Mouse (Mus musculus) heart, embryonic 12.5 days (tissue): Measurements from ENCODE around the gene Nusap1. TPM values are rescaled to one million over a fixed set of nuclear protein-coding genes. Genes with fewer than 3 reads are reported as not detected.
"Not testable (repeated sequence)": the region's sequence is repeated elsewhere in the genome, so short reads cannot be mapped to it uniquely, and the experiment has no call there.

Experiments
- ATAC-seq: fragments of 200-750 bp; cut with Nextera tagmentation; 2 replicates; pipeline ENCODE4 v1.8.0; 2017; ENCODE audit warnings: moderate TSS enrichment, moderate library complexity; ENCODE audit not compliant: insufficient number of reproducible peaks, low FRiP score
- H3K27ac ChIP-seq: fragments of 300-500 bp; sonication (generic); 2 replicates; pipeline ENCODE4 v1.5.1; 2016; ENCODE audit warnings: mild to moderate bottlenecking, moderate library complexity; ENCODE audit not compliant: poor library complexity, severe bottlenecking
- H3K27me3 ChIP-seq: fragments of 300-500 bp; sonication (generic); replicated peaks from 2 replicates; pipeline ENCODE4 v1.6.1; 2016; ENCODE audit warnings: mild to moderate bottlenecking, moderate library complexity
- H3K36me3 ChIP-seq: fragments of 300-500 bp; sonication (generic); 2 replicates; pipeline ENCODE4 v1.6.1; 2016; ENCODE audit warnings: mild to moderate bottlenecking, moderate library complexity
- H3K4me1 ChIP-seq: fragments of 300-500 bp; sonication (generic); replicated peaks from 2 replicates; pipeline ENCODE4 v1.6.1; 2016; ENCODE audit warnings: mild to moderate bottlenecking
- H3K4me2 ChIP-seq: fragments of 300-500 bp; sonication (generic); 2 replicates; pipeline ENCODE4 v1.6.1; 2016; ENCODE audit warnings: mild to moderate bottlenecking, moderate library complexity
- H3K4me3 ChIP-seq: fragments of 300-500 bp; sonication (generic); 2 replicates; pipeline ENCODE4 v1.5.1; 2016; ENCODE audit warnings: mild to moderate bottlenecking
- H3K9ac ChIP-seq: fragments of 300-500 bp; sonication (generic); 2 replicates; pipeline ENCODE4 v1.6.1; 2016; ENCODE audit warnings: mild to moderate bottlenecking, moderate library complexity
- H3K9me3 ChIP-seq: fragments of 300-500 bp; sonication (generic); replicated peaks from 2 replicates; pipeline ENCODE4 v1.6.1; 2016; ENCODE audit warnings: mild to moderate bottlenecking, moderate library complexity
- WGBS: fragments of 180-500 bp; shearing (Covaris S2); methylation state at CpG from one replicate; pipeline ENCODE4 v1.1.7; 2016; 5-methylcytosine and 5-hydroxymethylcytosine counted together
- polyA plus RNA-seq: library from polyadenylated mRNA; unstranded; fragments of >200 nt; fragmentation: Nextera tagmentation; extraction: Ambion mirVana; gene quantifications from 2 replicates; pipeline ENCODE4 v1.2.1, GENCODE M21; 2016

Nusap1 gene
- polyA plus RNA-seq, 1 experiment from 2014 or later: 51.6 TPM

DNA sequence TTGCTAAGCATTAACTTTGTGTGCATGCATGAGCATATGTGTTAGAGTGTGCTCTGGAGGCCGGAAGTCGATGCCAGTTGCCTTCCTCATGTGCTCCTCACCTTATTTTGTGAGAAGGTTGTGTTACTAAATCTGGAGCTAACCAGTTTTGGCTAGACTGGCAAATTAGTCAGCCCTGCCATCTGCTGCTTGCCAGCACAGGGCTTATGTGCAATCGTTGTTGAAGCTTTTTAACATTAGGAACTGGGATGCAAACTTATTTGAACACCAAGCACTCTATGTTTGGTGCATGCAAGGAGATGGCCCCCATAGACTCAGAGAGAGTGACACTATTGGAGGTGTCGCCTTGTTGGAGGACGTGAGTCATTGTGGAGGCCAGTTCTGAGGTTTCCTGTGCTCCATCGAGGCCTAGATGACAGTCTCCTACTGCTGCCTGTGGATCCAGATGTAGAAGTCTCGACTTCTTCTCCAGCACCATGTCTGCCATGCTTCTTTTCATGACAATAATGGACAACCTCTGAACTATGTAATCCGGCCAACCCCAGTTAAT, 21.2 kb upstream of the Nusap1 start:
- Histone ChIP-seq H3K4me1 (peaks cover 27% of the 10 kb centered on the region), H3K9ac (no peak overlapping the region)

DNA sequence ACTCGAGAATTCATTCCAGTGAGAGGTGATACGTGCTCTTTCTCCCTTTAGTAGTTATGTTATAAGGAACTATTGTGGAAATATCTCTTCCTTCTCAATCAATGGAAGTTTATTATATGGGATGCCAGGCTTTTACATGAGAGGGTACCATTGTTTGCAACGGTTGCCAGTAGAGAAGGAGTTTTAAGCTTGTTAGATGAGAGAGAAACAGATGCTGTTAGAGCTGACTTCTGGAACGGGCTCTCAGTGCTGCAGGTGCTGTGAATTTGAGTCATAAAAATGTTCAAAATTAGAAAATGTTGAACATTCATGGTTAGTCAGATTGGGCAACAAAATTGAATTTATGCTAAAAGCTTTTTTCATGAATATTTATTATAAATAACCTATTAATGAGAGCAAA, 17.1 kb upstream of the Nusap1 start:
- Histone ChIP-seq H3K4me3 (no peak overlapping the region), H3K4me1 (peaks cover 35% of the 10 kb centered on the region), H3K9me3 (no peaks in the 10 kb centered on the region), H3K4me2 (no peak overlapping the region), H3K36me3 (peaks cover 71% of the 10 kb centered on the region), H3K27ac (no peak overlapping the region), H3K27me3 (no peaks in the 10 kb centered on the region), H3K9ac (no peak overlapping the region)
- no peak for ATAC-seq
- WGBS: 90% methylated on average over 4 of the region's 4 CpGs

More for the DNA sequence above, 21.2 kb upstream of the Nusap1 start:
- H3K36me3 ChIP-seq: peaks cover 42% of the 10 kb centered on the region
- ATAC-seq: no peak
- H3K9me3 ChIP-seq: no peaks in the 10 kb centered on the region
- H3K4me2 ChIP-seq: no peak overlapping the region
- no peak overlapping the region for H3K27ac ChIP-seq
- 78% methylated on average over 8 of the region's 8 CpGs for WGBS
- H3K27me3 ChIP-seq: no peaks in the 10 kb centered on the region
- H3K4me3 ChIP-seq: no peak overlapping the region

DNA sequence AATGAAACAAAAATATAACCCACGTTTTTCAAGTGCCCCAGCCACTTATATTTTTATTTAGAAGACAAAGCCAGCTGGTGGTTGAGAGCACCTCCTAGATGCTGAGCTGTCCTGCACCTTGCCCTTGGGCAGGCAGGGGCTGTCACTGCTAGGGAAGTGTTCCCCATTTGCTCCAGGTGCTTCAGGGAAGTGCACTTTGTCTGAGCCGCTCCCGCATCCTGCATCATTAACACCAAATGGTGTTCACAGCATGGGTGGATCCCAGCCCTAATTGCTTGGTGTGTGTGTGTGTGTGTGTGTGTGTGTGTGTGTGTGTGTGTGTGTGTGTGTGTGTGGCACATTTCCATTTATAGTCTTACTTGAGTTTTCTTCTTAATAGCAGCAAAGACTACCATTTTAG, 16.5 kb upstream of the Nusap1 start:
- Histone ChIP-seq H3K4me2 (0 out of 2 replicates have a peak overlapping the region, but pooled peaks have one; percentile 0), H3K36me3 (peaks cover 73% of the 10 kb centered on the region), H3K4me1 (peaks cover 31% of the 10 kb centered on the region)
- not testable (repeated sequence) for H3K4me3 ChIP-seq, H3K9ac ChIP-seq, H3K9me3 ChIP-seq, ATAC-seq, H3K27ac ChIP-seq, H3K27me3 ChIP-seq
- WGBS: 51% methylated on average over 3 of the region's 3 CpGs

GRCm38 (mm10) chr2:119602488-119602887, 15.6 kb upstream of the Nusap1 start:
- Histone ChIP-seq H3K4me3 (no peak overlapping the region), H3K36me3 (peaks cover 70% of the 10 kb centered on the region), H3K4me1 (peaks cover 24% of the 10 kb centered on the region), H3K4me2 (no peak overlapping the region), H3K27ac (peak overlapping the region; percentile 75), H3K27me3 (no peaks in the 10 kb centered on the region), H3K9me3 (no peaks in the 10 kb centered on the region), H3K9ac (0 out of 2 replicates have a peak overlapping the region, but pooled peaks have one; percentile 43)
- no peak for ATAC-seq
- WGBS: 59% methylated on average over 1 of the region's 1 CpGs

DNA sequence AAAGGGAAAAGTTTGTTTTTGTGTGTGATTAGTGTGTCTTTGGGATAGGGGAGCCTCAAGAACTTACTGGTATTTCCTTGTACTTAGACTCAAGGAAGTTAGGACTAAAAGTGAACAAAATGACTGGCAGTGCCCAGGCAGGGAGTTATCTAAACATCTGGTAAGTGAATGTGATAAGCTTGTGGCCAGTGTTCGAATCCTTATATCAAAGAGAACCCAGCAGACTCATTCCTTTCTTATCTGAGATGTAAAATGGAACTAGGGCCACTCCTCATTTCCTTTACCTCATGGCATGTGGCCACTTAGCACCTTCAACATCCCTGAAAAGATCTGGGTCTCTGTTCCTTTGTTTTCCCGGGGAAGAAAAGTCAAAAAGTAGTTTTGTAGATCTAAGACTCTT, 14.2 kb upstream of the Nusap1 start:
- no peaks in the 10 kb centered on the region for H3K9me3 ChIP-seq
- WGBS: 9% methylated on average over 2 of the region's 2 CpGs

DNA sequence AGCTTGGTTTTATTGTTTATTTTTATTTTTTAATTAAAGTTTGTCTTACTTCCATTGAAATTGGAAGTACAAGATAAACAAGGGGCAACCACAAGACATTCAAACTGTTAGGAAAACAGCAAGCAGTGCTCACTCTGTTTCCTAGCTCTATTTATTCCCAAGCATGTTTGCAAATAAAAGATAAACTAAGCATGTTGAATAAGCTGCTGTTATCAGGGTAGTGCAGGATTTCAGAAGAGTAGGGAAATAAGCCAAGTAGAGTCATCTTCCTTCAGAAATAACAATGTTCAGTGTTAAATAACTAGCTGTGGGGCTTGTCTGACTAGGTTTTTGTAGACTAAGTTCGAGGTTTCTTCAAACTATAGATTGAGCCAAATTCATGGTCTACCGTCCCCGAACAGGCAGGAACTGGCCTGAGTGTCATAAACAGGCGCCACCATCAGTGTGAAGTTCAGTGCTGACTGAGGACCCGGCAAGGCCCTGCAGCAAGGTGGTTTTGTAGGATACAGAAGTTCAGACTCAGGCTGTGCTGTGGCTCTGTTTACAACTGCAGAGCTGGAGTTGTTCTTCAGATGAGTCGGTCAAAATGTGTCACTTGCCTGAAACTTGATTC, 12.6 kb upstream of the Nusap1 start:
- no peaks in the 10 kb centered on the region for H3K27me3 ChIP-seq
- ATAC-seq: no peak
- 81% methylated on average over 6 of the region's 6 CpGs for WGBS

More for the DNA sequence above, 14.2 kb upstream of the Nusap1 start:
- no peaks in the 10 kb centered on the region for H3K27me3 ChIP-seq
- peaks cover 71% of the 10 kb centered on the region for H3K36me3 ChIP-seq
- no peak overlapping the region for H3K27ac ChIP-seq
- H3K4me1 ChIP-seq: peaks cover 21% of the 10 kb centered on the region
- no peak overlapping the region for H3K9ac ChIP-seq
- no peak overlapping the region for H3K4me2 ChIP-seq
- ATAC-seq: no peak
- H3K4me3 ChIP-seq: no peak overlapping the region

DNA sequence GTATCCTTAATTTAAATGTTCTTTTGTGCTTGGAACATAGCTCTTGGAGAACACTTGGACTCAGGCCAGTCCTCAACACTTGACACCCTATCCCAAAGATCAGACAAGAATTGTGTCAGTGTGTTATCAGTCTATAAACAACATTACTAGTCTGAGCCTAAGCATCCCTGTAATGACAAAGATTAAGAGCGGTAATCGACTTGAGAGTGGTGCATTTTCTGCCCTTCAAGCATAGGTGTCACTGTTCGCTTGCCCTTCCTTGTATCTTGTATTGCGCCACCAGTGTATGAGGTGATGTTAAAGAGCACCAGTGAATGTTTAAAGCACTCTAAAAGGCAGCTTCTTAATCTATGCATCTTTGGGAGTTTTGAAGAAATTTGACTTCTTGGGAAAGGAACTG, 11.1 kb upstream of the Nusap1 start:
- Histone ChIP-seq H3K27me3 (no peaks in the 10 kb centered on the region), H3K4me3 (no peak overlapping the region), H3K4me2 (no peak overlapping the region), H3K9me3 (no peaks in the 10 kb centered on the region), H3K36me3 (peaks cover 72% of the 10 kb centered on the region), H3K4me1 (peaks cover 16% of the 10 kb centered on the region), H3K27ac (no peak overlapping the region), H3K9ac (no peak overlapping the region)
- ATAC-seq: no peak
- 90% methylated on average over 4 of the region's 4 CpGs for WGBS

More for the DNA sequence above, 12.6 kb upstream of the Nusap1 start:
- Histone ChIP-seq H3K27ac (no peak overlapping the region), H3K36me3 (peaks cover 74% of the 10 kb centered on the region), H3K9ac (no peak overlapping the region), H3K9me3 (no peaks in the 10 kb centered on the region), H3K4me1 (peaks cover 21% of the 10 kb centered on the region), H3K4me2 (no peak overlapping the region), H3K4me3 (no peak overlapping the region)

DNA sequence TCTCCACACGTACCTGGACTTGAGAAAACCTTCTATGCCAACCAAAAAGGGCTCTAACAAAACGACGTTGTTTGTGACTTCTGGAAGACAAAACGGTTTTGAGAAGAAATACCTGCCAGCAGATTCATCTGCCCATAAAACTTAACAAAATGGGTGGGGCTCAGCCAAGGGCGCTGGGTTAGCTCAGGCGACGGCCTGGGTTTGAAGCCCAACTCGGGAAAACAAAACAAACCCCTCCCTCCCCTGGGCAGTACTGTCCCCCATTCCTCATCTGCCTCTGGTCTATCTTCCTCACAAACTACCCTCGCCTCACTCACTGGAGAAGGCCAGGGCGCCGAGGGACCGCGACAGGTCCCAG, 278 bp upstream of the Nusap1 start:
- Histone ChIP-seq H3K9ac (peak overlapping the region; percentile 79), H3K4me2 (peak overlapping the region; percentile 77), H3K4me1 (peaks cover 21% of the 10 kb centered on the region), H3K36me3 (no peaks in the 10 kb centered on the region; the same call in 1 of the 2 replicates), H3K27ac (peak overlapping the region; percentile 31; the same call in 1 of the 2 replicates), H3K27me3 (no peaks in the 10 kb centered on the region), H3K4me3 (peak overlapping the region; percentile 77), H3K9me3 (no peaks in the 10 kb centered on the region)
- 1% methylated on average over 13 of the region's 13 CpGs for WGBS
- peak; percentile 59 for ATAC-seq

GRCm38 (mm10) chr2:119619002-119619401, 904 bp downstream of the Nusap1 start:
- Histone ChIP-seq H3K9ac (peak overlapping the region; percentile 75), H3K4me1 (peaks cover 21% of the 10 kb centered on the region)
- 12% methylated on average over 6 of the region's 6 CpGs for WGBS

DNA sequence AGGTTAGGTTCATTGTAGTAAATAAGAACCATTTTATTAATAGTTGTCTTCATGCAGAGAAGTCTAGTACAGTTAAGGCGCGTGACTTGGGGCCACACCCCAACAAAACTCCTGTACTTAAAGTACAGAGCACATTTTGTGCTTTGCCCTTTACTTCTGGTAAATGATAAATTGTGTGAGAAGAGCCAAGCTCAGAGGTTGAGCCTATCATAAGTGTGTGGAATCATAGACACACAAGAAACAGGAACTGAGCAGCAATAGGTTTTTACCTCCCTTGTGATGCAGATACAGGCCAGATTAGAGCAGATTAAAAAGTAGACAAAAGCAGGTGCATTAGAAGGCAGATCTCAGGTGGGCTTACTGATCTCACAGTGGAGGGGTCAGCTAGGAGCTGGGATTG, 3.2 kb downstream of the Nusap1 start:
- peaks cover 26% of the 10 kb centered on the region for H3K36me3 ChIP-seq
- 93% methylated on average over 2 of the region's 2 CpGs for WGBS
- H3K9me3 ChIP-seq: no peaks in the 10 kb centered on the region
- H3K4me3 ChIP-seq: peak overlapping the region; percentile 9; the same call in 1 of the 2 replicates
- H3K4me1 ChIP-seq: peaks cover 21% of the 10 kb centered on the region
- no peak for ATAC-seq
- no peaks in the 10 kb centered on the region for H3K27me3 ChIP-seq
- H3K4me2 ChIP-seq: peak overlapping the region; percentile 48
- H3K27ac ChIP-seq: no peak overlapping the region
- H3K9ac ChIP-seq: peak overlapping the region; percentile 48; the same call in 1 of the 2 replicates

More at GRCm38 (mm10) chr2:119619002-119619401, 904 bp downstream of the Nusap1 start:
- H3K36me3 ChIP-seq, H3K27me3 ChIP-seq, H3K9me3 ChIP-seq, ATAC-seq: not testable (repeated sequence)
- Histone ChIP-seq H3K4me3 (peak overlapping the region; percentile 77), H3K4me2 (peak overlapping the region; percentile 82), H3K27ac (peak overlapping the region; percentile 46; the same call in 1 of the 2 replicates)

DNA sequence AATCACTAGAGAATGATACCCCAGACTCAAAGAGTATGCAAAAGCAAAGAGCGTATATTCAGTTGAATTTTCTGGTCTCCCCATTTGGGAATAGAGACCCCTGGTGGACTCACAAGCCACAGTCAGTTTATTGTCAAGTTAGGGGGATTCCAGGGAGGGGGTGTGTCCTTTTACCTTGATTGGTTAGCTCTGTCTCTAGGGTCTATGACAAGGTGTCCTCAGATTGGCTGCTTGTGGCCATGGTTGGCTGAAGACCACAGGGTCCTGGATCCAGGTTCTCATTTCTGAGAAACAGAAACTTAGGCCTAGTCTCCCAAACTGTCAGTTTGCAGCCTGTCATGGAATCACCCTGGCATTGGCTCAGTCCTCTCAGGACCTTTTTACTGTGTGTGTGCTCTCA, 18.7 kb downstream of the Nusap1 start:
- no peaks in the 10 kb centered on the region for H3K9me3 ChIP-seq
- no peak overlapping the region for H3K4me2 ChIP-seq
- no peak overlapping the region for H3K9ac ChIP-seq
- H3K4me3 ChIP-seq: no peak overlapping the region
- ATAC-seq: no peak
- no peak overlapping the region for H3K27ac ChIP-seq
- no peaks in the 10 kb centered on the region for H3K4me1 ChIP-seq
- 83% methylated on average over 1 of the region's 1 CpGs for WGBS
- H3K36me3 ChIP-seq: peaks cover 90% of the 10 kb centered on the region
- no peaks in the 10 kb centered on the region for H3K27me3 ChIP-seq
